Mouse (Mus musculus) kidney, postnatal 14 days (tissue): ENCODE results near the gene Acads.

Experiments
- DNase-seq: peaks from one replicate; pipeline ENCODE4 v3.0.0; 2022; ENCODE audit warnings: mixed read lengths

Acads gene

GRCm38 (mm10) chr5:115070457-115070856 lies 48.7 kb downstream of the Acads start:
- DNase-seq = no peak

GRCm38 (mm10) chr5:115069611-115070010 lies 49.5 kb downstream of the Acads start:
- no peak for DNase-seq

GRCm38 (mm10) chr5:115068671-115069421 lies 50.3 kb downstream of the Acads start:
- DNase-seq = no peak

- DNase-seq = no peak
Measured at GRCm38 (mm10) chr5:115066245-115066644, 52.9 kb downstream of the Acads start.

- DNase-seq = no peak
Measured at GRCm38 (mm10) chr5:115063391-115063790, 55.8 kb downstream of the Acads start.

- DNase-seq = no peak
Measured at GRCm38 (mm10) chr5:115062566-115062965, 56.6 kb downstream of the Acads start.

- no peak for DNase-seq
Measured at GRCm38 (mm10) chr5:115060977-115061376, 58.2 kb downstream of the Acads start.
